Mouse (Mus musculus) heart, postnatal 14 days (tissue): Measurements from ENCODE around the gene Cyp27a1. TPM values are rescaled to one million over a fixed set of nuclear protein-coding genes. Genes with fewer than 3 reads are reported as not detected.

Experiments
- DNase-seq, 2 experiments: peaks; one replicate each; pipeline ENCODE4 v3.0.0; 2021 to 2022
- intact Hi-C: fragments of 180-260 bp; cut with DNase I; formaldehyde crosslinking; loops from one replicate; pipeline ENCODE4 v1.15.1; 2025
- long read RNA-seq, 2 experiments: library from polyadenylated mRNA; stranded (forward); transcript quantifications; one replicate each; pipeline ENCODE4 v2.0.0; 2021
- total RNA-seq, 2 experiments: library from RNA; stranded (reverse); gene quantifications; 2 replicates each; pipeline ENCODE4 v1.2.3; 2021

Cyp27a1 gene
- total RNA-seq, result 10 to 100 TPM; 10.4 to 17.1 TPM
- long read RNA-seq, experiment 1, transcript Cyp27a1-201 (9 exons, 1,892 nt), result major isoform, 10 of 12 reads
- long read RNA-seq, experiment 1, partial matches to known transcripts, result 0 of 12 reads
- long read RNA-seq, experiment 1, other reads (novel, unspliced or antisense), result 2 of 12 reads
- long read RNA-seq, experiment 2, transcript Cyp27a1-201 (9 exons, 1,892 nt), result major isoform, 10 of 17 reads
- long read RNA-seq, experiment 2, partial matches to known transcripts, result 0 of 17 reads
- long read RNA-seq, experiment 2, other reads (novel, unspliced or antisense), result 7 of 17 reads

DNA sequence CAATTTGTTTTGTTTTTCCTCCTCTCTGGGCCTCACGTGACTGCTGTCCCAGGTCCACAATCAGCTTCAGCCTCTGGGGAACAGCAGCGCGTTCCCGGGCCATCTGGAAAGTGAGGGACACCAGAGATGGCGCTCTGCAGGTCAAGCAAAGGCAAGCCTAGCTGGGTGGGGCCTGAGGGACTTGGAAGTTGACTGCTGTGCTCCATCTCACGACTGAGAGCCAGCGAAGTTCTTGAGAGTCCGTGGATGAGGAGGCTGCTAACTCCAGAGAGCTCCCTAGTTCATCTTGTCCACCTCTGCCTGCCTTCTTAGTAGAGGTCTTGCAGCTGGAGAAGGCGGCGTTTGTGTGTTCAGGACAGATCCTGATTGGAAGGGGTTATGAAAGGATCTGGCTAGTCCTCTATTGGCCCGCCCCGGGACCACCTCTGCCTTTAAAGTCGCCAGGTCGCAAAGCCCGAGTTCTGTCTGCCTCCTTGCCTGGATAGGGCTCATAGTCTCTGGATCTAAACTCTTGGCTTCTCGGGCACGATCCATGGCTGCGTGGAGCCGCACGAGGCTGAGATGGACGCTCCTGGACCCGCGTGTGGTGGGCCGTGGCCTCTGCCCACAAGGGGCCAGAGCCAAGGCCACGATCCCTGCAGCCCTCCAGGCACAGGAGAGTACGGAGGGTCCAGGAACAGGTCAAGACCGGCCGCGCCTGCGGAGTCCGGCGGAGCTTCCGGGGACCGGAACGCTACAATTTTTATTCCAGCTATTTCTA is at the start of gene Cyp27a1:
Gene Cyp27a1, plus strand, starts transcription at position 476 of the 760 bp plus-strand sequence.
- peak; percentile 81 to 82 for DNase-seq
- intact Hi-C loops, result loop anchor here (5.0 kb wide), 1 partner anchor 49 kb away; no protein-coding TSS in a partner anchor

GRCm38 (mm10) chr1:74665153-74665552 is 48.2 kb upstream of the Cyp27a1 start:
- intact Hi-C loops, result no loop called here
- DNase-seq, result peak in 1 of 2 experiments; percentile 18

GRCm38 (mm10) chr1:74668371-74668770 is 45.0 kb upstream of the Cyp27a1 start:
- intact Hi-C loops, result no loop called here
- no peak for DNase-seq

DNA sequence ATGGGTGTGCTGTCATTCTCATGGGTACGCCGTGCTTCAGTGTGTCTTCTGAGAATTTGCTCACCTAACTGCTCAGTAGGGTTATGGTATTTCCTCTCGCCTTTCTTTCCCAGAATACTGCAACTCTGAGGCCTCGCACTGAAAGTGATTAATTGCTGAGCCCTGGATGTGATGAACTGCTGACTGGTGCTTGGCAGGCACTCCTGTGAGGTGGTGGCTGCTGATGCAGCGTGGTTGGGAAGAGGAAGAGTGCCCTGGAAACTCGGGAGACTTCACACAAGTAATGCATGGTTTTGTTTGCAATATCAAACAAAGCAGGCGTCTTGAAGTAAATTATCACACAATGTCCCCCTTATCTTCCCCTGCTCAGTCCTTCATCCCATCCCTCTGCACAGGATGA is 40.6 kb upstream of the Cyp27a1 start:
- peak in 1 of 2 experiments; percentile 16 for DNase-seq
- intact Hi-C loops, result no loop called here

DNA sequence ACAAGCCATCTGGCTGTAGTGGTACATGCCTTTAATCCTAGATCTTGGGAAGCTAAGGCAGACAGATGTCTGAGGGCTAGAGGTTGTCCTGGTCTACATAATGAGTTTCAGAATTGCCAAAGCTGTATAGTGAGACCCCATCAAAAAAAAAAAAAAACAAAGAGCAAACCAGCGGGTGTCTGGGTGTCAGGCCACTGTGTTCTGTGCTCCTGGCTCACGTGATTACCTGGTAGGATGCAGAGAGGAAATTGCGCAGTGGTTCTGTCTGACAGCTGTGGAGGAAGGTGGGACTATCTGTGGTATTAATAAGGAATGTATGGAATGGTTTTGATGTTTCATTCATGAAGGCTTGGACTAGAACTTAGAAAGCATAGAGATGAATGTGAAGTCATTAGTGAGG is 36.5 kb upstream of the Cyp27a1 start:
- DNase-seq, result no peak
- intact Hi-C loops, result no loop called here

- no peak for DNase-seq
- intact Hi-C loops, result no loop called here
These were observed 35.5 kb upstream of the Cyp27a1 start for GRCm38 (mm10) chr1:74677843-74678242.

DNA sequence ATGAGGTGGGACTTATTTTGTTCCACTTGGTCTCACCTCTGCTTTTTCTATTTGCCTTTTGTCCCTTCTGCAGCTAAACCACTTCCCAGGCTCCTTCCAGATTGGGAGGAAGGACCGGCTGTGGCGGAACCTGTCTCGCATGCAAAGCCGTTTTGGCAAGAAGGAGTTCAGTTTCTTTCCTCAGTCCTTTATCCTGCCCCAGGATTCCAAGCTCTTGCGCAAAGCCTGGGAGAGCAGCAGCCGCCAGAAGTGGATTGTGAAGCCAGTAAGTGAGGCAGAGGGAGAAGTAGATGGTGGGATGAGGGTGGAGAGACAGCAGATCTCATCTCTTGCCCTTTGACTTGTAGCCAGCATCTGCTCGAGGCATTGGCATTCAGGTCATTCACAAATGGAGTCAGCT is 26.2 kb upstream of the Cyp27a1 start:
- intact Hi-C loops, result no loop called here
- no peak for DNase-seq

GRCm38 (mm10) chr1:74693891-74694583 is 19.3 kb upstream of the Cyp27a1 start:
- intact Hi-C loops, result no loop called here
- no peak for DNase-seq

GRCm38 (mm10) chr1:74695836-74696235 is 17.5 kb upstream of the Cyp27a1 start:
- intact Hi-C loops, result no loop called here
- DNase-seq, result no peak

DNA sequence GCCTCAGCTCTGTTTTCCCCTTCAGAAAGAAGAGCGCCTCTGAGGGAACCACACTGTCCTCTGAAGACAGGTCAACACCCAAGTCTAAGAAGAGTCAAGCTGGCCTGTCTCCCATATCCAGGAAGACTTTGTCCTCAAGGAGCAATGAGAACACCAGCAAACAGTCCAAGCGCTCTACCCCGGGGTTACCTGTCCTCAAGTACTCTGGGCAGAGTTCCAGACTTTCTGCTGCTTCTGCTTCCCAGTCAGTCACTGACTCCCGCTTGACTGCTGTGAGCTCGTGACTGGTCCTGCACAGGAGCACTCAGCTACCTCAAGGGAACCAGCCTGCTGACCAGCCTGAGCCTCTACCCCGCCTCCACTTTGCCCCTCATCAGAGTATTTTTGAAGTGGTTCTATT is 16.0 kb upstream of the Cyp27a1 start:
- intact Hi-C loops, result no loop called here
- DNase-seq, result no peak

DNA sequence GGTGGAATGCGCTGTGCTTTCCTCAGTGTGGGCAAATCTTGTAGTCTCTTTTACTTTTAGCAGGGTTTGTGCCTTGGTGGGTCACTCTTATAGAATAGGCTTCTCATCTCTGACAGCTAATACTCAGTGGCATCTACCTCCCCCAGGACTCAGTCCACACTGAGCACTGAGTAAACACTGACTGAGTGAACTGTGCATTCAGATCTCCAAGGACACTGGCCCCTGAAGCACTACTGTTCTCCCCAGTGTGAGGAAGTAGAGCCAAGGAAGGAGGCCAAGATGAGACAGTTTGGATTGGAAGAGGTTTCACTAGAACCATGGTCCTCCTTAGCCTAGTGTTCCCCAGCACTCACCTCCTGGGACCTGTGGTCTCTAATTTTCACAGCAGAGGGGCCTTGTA is 15.0 kb upstream of the Cyp27a1 start:
- DNase-seq, result no peak
- intact Hi-C loops, result no loop called here

DNA sequence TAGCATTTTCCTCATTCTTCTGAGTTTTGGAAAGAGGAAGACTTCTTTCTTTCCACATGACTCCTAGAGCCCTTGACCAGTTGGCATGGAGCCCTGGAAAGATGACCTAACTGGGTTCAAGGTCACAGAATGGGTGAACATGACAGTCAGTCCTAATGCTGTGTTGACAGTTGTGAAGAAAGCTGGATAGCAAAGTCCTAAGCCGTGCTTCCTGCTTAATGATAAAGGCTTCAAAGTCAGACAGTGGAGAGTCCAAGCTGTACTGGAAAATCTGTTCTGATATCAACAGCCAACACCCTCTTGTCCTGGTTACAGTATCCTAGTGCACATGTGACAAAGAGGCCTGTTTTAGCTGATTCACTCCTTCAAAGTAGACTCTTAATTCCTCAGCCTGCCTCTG is 14.6 kb upstream of the Cyp27a1 start:
- peak in 1 of 2 experiments; percentile 57 for DNase-seq
- intact Hi-C loops, result no loop called here

DNA sequence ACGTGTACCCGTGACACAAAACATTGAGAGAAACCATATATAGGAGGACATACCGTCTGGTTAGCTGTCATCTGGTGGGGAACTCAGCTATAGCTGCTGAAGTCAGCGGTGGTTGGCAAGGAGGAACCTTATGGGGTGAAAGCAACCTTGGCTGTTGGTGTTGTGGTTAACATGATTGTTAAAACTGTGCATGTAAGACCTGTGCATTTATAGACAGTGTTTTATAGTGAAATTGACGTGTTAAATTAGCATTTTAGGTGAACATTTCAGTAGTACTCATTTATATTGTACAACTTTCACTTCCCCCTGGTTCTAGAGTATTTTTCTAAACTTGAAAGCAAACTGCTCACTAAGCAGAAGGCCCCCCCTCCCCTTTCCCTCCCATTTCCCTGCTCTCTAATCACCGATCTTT is 11.2 kb upstream of the Cyp27a1 start:
- DNase-seq, result no peak
- intact Hi-C loops, result no loop called here

- intact Hi-C loops, result no loop called here
- no peak for DNase-seq
These were observed 9.2 kb upstream of the Cyp27a1 start for GRCm38 (mm10) chr1:74704156-74704555.

GRCm38 (mm10) chr1:74705016-74705415 is 8.4 kb upstream of the Cyp27a1 start:
- intact Hi-C loops, result no loop called here

DNA sequence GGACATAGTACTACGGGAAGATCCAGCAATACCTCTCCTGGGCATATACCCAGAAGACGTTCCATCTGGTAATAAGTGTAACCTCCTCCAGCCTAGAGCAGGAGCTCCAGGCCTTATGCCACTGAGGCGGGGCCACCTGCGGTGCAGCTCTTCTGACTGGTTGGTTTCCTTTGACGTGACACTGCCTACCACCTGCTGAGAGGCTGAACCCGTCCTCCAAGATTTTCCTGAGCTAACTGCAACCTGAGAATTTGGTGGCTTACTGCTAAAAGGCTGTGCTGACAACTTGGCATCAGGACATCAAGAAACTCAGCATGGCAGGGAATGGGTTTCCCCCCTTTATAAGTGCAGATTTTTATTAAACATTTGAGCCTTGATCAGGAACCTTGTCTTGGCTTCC is 3.8 kb upstream of the Cyp27a1 start:
- DNase-seq, result no peak
- intact Hi-C loops, result no loop called here

More at GRCm38 (mm10) chr1:74705016-74705415, 8.4 kb upstream of the Cyp27a1 start:
- DNase-seq, result peak in 1 of 2 experiments; percentile 32

DNA sequence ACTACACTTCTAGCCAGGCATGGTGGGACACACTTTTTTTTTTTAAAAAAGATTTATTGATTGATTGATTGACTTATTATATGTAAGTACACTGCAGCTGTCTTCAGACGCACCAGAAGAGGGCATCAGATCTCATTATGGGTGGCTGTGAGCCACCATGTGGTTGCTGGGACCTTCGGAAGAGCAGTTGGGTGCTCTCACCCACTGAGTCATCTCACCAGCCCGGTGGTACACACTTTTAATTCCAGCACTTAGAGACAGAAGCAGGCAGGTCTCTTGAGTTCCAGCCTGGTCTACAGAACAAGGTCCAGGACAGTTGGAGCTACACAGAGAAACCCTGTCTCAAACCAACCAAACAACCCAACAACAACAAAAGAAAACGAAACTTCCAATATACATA is 1.3 kb upstream of the Cyp27a1 start:
- DNase-seq, result no peak
- intact Hi-C loops, result loop anchor here (5.0 kb wide), 1 partner anchor 50 kb away; no protein-coding TSS in a partner anchor

DNA sequence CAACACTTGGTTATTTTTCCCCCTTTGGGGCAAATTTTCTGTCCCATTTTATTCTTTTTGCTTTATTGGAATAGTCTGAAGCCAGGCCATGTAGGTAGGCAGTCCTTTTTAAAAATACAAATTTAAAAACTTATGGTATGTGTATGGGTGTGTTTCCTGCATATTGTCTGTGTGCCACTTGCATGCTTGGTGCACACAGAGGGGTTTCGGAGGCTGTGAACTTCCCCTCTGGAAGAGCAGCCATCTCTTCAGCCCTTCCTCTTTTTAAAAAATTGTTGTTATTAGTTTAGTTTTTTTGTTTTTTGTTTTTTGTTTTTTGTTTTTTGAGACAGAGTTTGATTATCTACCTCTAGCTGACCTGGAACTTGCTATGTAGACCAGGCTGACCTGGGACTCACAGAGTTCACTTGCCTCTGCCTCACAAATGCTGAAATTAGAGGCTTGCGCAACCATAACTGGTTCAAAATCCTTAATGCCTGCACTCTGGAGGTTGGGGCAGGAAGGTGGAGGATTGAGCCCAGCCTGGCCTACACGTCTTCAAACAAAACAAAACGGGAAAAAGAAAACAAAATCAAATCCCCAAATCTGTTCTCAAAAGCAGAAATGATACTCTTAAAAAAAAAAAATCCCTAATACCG is 794 bp upstream of the Cyp27a1 start:
- DNase-seq, result peak in 1 of 2 experiments; percentile 22
- intact Hi-C loops, result loop anchor here (5.0 kb wide), 1 partner anchor 50 kb away; no protein-coding TSS in a partner anchor

DNA sequence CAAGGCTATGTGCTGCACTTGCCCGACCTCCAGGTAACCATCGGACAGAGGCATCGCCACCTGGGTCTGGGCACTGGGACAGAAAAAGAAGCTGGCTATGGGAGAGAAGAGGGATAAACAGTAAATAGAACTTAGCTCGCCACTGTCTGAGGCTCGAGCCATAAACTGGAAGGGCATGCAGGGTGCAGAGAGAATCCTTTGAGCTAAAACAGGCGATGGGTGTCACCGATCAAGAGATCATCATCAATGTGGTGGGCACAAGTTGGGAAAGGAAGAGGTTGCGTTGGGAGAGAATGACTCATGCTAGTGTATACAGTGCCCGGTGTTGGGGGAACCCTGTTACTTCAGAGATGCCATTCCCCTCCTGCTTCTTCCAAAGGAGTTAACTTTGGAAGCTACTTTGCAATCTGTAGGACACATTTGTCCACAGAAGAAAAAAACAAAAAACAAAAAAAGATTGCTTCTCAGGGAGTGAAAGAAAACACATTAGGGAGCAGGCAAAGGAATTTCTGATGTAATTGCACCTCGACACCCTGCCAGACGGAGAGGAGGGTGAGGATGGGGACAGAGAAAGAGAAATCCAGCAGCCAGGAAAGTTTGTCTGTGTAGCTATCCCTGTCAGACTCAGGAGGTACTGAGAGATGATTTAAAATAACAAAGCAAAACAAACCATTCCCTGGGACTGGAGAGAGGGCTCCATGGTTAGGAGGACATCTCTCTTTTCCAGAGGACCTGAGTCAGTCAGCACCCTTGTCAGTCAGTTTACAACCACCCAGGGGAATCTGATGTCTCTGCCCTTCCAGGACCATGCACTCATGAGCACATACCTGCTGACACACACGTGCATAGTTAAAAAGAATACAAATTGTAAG is 721 bp downstream of the Cyp27a1 start:
- DNase-seq, result no peak
- intact Hi-C loops, result loop anchor here (5.0 kb wide), 1 partner anchor 48 kb away; no protein-coding TSS in a partner anchor
